Mouse (Mus musculus) retina, postnatal 1 day (tissue): ENCODE results near the gene Micu1.

Experiments used
- DNase-seq: peaks from one replicate; pipeline ENCODE4 v3.0.0-alpha.2; 2012

The Micu1 gene

DNA sequence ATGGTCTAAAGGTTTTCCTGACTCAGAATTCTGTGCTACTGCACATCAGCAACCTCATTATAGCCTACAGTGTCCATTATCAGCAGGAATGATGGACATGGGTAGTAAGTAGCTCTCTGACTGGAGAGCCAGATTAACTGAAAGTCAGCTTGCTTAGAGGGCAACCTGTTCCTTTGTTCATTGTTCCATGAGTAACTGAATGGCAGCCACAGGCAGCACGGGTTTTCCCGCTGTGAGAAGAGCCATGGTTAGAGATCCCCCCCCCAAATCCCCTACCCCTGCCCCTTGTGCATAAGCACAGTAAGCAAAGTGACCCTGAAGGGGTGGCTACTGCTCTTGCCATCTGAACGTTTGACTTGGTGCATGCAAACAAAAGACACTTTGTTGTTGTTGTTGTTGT lies 78.4 kb downstream of the Micu1 start:
- DNase-seq, result peak; percentile 74

DNA sequence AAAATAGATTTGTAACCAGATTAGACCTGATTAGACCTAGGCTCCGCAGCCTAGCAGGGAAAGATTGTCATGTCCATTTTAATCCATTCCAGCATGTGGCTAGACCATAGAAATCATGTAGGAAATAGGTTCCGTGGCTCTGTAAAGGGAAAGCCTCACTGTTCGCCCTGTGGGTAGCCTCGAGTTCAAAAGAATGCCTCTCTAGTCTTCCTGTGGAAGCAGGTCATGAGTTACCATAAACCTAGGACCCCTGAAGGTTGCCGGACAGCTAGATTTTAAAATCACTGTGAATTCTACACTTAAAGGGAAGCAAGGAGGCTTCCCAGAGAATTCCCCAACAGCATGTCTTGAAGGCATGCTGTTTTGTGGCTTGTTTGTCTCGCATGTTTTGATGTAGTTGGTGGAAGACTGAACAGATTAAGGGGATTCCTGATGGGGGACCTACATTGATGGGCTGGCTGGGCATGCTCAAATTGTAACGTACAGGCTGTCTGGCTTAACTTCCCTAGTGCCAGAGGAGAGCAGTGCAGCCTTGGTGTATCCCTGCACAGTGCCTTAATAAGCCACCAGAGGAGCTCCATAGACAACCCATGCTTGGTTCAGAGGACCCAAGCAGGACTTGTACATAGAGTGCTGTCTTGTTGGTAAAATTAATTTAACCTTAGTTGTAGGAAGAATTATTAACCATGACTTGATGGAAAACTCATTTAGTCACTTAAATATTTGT lies 79.1 kb downstream of the Micu1 start:
- DNase-seq, result peak; percentile 68

DNA sequence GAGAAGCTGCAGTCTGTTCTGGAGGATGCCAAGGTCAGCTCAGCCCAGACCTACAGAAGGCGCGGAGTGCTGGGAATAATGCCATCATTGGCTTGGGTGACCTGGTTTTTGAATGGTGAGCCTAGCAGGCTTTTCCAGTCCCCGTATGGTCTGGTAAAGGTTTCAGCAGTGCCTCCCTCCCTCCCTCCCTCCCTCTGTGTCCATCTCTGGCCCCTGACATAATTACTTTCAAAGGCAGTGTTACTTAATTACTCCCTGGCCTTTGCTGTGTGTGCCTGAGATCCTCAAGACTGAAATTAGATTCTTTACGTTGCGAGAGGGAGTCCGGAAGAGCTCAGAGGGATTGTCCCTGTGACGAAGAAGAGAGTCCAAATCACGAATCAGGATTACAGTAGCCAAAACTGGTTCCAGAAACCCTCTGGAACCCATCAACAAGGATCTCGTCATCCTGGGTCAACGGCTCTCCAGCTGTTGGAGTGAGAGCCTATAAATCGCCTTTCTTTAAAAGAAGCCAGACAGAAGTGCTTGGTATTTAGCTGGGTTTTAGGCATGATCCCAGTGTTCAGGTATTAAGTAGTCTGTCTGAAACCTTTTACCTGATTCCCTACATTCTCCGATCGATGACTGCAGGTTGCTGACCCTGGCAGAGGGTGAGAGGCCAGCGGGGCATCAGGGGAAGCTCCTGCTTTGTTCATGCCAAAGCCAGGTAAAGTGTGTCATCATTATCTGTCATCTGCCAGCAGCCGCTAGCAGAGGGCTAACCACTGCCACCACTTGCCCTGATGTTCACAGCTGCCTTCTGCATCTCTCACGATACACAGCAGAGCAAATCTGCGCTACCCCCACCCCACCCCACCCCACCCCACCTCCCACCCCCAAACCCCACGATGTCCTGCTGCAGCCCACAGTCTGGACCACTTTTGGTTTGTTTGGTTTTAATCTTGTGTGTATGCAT lies 82.7 kb downstream of the Micu1 start:
- DNase-seq, result peak; percentile 86

DNA sequence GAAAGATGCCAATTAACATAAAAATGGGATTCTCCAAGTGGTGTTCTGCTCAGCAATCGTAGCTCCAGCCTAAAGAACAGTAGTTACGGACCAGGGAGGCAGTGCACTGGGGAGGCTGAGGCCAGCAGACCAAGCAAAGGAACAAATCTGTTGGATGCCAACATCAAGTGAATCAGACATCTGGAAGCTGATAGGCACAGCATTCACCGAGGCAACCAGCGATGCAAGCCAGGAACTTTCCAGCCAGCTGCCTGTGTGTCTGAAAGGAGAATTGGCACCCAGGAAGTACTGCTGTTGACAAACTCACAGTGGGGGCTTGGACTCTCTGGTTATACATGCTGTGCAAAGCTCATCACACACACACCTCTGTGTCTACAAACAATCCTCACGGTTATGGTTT lies 84.0 kb downstream of the Micu1 start:
- DNase-seq, result peak; percentile 42

DNA sequence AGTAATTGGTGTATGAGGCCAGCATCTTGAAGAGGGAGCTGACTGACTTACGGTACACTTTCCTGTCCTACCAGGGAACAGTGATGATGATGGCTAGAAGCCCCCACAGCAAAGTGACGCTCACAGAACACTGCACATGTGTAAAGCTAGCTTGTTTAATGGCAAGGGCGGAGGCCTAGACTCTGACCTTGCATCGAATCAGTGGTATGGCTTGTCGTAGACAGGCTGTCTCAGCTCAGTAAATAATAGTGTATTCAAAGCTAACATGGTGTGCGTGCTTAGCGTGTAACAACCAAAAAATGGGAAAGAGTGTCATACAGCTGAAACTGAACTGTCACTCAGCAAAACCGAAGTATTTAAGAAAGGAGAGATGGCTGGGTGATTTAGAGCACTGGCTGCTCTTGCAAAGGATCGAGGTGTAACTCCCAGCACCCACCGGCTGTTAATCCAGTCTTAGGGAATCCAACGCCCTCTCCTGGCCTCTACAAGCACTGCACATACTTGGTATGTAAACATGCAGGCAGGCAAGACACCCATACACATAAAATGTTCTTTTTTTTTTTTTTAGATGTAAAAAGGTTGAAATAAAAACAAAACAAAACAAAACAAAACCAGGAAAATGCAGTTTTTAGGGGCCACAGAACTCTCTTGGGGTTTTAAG lies 85.0 kb downstream of the Micu1 start:
- DNase-seq, result no peak

DNA sequence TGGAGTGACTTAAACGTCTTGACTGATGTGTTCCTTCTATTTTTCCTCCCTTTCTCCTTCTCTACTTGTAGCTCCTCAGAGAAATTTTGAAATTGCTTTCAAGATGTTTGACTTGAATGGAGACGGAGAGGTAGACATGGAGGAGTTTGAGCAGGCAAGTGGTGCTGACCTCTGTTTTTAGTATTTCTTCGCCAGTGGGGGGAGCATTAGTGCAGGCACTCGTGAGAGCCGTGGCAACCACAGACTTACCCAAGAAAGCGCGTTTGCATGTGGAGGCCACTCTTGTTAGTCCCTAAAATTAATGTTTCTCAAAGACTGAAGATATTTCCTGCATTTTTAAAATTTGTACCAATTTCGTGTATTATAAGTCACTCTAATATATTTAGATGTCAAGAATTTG lies 85.6 kb downstream of the Micu1 start:
- DNase-seq, result no peak

DNA sequence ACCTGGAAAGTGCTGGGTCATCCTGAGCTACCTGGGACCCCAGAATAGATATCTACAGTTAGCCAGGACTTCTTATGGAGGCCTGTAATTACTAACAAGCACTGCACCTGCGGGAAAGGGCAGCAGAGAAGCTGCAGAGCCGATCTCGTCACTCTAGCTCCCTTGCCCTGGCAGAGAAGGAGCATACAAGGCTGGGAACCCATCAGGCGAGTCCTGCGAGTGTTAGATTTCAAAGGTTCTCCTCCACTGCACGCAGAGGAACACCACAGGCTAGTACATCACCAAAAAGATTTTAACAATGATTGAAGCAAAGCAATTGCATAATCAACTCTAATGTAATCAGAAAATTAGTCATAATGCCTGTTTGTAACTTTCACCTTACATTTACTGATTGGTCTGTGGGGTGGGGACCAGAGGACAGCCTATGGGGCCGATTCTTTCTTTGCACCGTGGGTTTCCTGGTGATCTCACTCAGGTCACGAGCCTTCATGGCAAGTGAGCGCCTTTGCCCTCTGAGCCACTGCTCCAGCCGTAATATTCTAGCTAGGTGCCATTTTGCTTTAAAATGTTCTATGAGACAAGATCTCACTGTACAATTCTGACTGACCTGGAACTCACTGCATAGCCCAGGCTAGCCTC lies 88.1 kb downstream of the Micu1 start:
- no peak for DNase-seq

DNA sequence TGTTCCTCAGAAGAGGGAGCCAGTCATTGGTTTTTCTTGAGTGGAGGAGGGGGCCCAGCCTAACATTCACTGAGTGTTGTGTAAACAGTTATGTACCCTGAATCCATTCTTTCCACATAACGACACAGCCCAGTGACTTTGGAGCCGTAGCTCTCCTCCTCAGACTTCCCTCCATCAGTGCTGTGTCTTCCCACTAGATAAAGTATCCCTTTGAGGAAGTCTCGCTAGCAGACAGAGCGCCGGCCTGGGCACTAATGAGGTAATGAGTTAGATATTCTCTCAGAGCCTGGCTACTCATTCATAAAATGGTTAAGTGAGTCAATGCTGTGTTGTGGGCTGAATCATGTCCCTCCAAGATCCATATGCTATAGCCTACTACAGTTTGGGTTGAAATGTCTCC lies 89.6 kb downstream of the Micu1 start:
- DNase-seq, result no peak

DNA sequence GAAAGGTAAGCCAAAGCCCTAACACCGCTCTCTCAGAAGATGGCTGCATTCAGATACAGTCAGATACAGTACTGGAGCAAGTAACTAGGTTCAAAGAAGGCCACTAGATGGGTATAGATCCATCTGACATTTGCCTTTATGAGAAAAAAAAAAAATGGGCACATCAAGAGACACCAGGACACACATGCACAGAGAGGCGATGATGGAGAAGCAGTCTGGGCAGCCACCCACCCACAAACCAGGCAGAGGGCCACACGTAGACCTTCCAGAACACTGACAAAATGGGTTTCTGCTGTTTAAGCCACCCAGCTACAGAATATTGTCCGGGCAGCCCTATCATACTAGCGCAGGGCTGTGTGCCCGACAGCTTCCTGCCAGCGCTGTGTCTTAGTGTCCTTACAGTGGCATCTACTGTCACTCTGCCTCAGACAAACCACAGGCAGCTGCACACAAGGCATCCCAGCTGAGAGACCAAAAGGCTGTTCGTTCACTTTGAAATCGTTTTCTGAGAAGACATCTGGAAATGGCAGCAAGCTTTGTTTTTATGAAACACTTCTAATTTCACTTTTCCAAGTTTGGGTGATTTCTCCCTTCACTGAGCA lies 90.4 kb downstream of the Micu1 start:
- DNase-seq, result no peak

DNA sequence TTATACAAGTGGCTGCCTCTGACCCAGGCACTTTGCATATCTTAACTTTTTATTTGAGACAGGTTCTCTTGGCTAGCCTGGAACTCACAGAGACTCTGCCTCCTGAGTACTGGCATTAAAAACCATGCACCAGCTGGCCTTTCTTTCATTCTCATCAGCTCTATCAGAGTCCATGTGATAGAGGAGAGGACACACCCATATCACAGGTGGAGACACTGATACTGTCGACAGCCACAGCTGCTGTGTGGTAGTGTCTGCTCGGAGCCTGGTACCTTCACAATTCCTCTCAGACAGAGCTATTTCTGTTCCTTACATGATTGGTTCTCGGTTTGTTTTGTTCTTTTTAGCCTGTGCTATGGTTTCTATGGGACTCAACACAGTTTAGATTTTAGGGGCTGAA lies 91.2 kb downstream of the Micu1 start:
- DNase-seq, result no peak

DNA sequence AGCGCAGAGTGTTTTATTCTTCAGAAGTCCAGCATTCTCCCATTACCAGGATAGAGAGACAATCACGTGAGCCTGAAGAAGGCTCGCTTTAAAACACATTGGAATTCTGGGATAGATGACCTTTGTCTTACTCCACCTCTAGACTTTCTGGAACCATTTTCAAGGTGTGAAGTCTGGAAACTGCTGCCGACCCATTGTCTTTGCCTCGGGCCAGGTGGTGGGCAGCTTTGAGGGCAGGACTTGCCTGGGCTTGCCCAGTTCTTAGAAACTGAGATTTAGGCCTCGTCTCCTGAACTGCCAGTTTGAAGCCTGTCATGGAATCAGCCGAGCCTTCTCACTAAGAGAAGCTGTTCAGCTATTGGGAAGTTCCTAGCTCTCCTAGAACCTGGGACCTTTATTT lies 92.8 kb downstream of the Micu1 start:
- DNase-seq, result no peak

DNA sequence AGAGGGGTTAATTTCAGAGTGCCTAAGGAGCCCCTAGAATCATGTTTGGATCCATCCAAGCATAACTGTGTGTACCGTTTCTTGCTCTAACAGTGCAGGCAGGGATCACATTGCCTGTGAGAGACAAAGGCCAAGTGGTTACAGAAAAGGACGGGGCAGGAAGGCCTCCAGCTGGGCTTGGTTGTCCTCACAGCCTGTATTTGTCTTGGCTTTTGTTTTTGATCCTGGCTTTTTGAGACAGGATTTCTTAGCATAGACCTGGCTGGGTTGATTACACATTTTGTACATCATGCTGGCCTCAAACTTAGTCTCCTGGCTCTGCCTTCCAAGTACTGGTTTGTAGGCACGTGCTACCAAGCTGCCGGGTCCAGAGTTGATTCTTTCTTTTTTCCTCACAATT lies 93.6 kb downstream of the Micu1 start:
- no peak for DNase-seq

DNA sequence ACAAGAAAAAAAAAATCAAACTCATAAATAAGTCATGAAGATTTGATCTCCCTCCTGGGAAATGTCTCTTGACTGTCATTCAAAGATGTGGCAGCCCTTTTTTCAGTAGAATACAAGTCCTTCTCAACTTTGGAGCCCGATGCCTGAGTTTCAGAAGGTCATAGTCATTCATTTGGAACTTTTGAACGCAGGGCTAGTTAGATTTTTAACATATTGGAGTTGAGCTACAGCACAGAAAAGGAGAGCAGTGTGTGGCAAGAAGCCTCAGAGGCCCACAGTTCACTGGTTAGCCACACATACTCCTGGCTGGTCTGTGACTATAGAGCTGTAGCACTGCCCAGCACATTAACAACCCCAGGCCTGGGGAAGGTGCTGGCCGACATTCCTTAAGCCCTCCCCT lies 96.1 kb downstream of the Micu1 start:
- DNase-seq, result no peak

DNA sequence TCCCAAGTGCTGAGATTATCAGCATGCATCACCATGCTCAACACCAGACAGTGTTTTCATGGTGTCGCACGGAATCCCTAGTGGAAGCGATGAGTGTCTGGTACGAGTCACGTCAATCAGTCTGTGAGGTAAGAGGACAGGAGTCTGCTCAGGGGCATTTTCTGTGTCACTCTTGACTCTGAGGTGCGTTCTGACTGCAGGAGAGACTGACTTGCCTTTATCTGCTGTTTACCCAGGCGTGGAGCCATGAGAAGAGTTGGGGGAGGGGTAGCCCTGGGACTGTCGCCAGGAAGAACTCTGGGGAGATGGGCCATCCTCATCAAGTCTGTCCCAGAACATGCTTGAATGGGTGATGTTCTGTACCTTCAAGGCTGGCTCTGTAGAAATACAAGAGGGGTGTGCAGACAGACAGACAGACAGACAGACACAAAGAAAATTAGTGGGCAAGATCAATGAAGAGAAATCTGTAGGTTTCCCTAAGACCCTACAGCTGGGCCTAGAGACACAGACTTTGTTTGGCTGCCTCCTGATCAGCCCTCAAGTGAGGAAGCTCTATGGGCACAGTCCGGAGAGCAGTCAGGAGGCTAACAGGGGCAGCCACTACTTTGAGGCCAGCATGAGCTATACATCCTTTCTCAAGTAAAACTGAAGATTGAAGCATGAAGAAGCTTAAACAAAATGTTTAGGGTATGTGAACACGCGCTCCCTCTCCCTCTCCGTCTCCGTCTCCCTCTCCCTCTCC lies 97.2 kb downstream of the Micu1 start:
- DNase-seq, result peak; percentile 48

DNA sequence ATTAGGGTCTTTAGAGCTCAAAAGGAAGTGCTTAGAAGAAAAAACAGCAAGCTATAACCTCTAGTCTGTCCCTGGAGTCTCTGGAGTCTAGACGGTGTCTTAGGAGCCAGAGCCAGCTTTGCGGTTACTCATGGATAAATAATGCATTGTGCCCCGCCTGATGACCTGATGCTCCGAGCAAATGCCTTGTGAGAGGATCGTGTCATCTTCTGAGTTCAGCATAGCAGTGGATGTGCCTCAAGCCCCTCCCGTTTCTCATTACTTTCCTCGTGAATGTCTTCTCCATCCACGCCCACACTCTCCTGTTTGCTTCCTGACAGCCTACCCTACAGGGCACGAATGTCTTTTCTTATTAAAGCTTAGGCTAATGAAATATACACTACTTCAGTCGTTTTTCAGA lies 97.9 kb downstream of the Micu1 start:
- DNase-seq, result peak; percentile 89

DNA sequence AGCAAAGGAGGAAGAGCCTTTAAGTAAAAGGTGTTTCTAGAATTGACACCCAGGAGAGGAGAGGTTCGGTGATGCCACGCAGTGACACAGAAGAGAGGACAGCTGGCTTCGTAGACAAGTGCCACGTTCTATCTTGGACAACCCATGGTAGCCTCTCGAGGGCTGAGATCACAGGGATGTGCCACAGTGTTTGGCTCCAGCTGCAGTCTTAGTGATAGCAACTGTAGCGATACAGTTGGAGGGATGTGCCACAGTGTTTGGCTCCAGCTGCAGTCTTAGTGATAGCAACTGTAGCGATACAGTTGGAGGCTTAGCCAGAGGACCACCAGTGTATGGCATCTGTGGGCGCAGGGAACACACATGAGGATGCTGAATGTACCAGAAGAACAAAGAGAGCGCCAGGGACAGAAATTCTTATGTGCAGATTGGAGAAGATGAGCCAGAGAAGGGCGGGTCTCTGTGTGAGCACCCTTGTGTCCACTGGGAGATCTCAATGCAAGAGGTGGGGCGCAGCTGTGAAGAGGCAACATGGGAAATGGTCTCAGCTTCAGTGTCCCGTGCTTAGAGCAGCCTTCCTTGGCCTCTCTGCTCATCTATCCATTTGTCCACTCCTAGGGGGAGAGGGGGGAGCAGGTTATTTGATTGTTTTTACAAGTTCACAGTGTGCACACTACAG lies 98.7 kb downstream of the Micu1 start:
- no peak for DNase-seq

DNA sequence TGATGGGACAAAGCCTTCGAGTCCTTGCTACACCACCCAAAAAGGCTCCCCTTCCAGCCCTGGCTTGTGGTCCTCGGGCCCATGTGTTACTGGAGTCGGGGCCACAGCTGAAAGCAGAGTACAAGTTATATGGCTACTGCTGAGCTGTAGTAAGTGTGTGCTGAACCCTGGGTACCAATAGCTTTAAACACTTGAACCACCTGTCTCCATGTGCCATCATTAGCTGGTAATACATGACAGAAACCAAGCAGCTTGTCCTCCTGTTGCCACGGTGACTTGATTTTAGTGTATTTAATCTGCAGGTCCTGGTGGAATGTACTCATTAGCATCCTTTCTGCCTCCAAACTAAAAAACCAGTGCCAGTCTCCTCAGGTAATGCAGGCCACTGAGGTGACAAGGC lies 106.4 kb downstream of the Micu1 start:
- no peak for DNase-seq

DNA sequence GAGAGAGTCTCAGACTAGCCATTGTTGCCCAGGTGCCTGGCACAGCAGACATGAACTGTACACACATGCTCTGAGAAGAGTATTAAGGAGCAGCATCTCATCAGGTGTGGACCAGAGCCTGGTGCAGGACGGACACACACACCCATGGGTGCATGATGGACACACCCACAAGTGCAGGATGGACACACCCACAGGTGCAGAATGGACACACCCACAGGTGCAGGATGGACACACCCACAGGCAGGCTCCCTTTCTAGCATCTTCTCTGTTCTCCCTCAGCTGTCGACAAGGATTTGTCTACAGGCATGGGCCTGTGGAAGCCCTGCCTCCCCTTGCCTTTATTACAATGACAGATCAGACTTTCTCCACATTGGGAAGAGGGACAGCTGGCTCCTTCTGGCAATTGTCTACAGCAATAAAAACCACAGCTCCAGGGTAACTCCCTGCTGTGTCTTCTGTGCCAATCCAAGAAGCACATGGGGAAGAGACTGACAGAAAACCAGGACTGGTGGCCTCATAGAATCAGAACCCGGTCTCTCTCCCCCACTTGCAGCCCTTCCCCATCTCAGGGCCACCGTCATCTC lies 107.8 kb downstream of the Micu1 start:
- peak; percentile 33 for DNase-seq

DNA sequence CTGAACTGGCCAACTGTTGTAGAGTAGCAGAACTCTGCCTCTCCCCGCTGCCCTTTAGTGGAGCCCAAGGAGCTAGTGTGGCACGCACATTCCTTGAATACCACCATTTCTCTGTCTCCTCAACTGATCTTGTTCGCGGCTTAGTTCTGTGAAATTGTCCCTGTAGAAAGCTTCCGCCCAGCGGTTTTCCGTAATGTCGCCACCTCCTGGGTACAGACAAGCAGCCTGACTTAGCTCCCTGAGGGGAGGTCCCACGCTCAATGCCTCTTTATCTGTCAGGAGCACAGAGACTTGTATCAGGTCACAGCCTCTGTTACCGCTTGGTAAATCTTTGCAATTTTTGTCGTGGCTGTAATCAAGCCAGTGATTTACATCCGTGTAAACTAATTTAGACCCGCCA lies 110.7 kb downstream of the Micu1 start:
- peak; percentile 67 for DNase-seq

DNA sequence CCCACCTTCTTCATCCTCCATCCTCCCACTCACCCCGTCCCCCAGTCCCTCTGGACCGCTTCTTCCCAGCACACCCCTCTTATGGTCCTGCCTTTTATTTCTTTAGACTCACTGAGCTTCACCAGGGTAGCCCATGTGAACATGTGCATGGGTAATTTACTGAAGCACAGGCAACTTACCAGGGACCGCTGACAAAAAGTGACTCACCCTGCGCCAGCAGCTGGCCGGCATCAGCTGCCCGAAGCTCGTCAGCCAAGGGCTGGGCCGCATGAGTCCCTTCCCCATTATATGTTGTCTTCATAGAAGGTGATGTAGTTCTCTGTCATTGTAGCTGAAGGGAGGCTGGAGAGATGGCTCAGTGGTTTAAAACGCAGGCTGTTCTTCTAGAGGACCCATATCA lies 111.5 kb downstream of the Micu1 start:
- no peak for DNase-seq
